Mouse (Mus musculus) small intestine, adult 2 months (tissue): ENCODE measurements around the gene Cldn7.

ENCODE experiments used
- CTCF ChIP-seq: fragments of 200-500 bp; IDR thresholded peaks from 2 replicates; pipeline ENCODE4 v1.5.1; 2012; ENCODE audit warnings: low read depth, mild to moderate bottlenecking, control low read depth, inconsistent platforms, low read length, moderate library complexity, mixed read lengths; ENCODE audit not compliant: insufficient replicate concordance, insufficient read length; ENCODE audit errors: extremely low read depth
- POLR2A ChIP-seq: fragments of 200-500 bp; IDR thresholded peaks from 2 replicates; pipeline ENCODE4 v1.6.1; 2012; ENCODE audit warnings: low read depth, mild to moderate bottlenecking, control low read depth, inconsistent platforms, low read length, moderate library complexity

DNA sequence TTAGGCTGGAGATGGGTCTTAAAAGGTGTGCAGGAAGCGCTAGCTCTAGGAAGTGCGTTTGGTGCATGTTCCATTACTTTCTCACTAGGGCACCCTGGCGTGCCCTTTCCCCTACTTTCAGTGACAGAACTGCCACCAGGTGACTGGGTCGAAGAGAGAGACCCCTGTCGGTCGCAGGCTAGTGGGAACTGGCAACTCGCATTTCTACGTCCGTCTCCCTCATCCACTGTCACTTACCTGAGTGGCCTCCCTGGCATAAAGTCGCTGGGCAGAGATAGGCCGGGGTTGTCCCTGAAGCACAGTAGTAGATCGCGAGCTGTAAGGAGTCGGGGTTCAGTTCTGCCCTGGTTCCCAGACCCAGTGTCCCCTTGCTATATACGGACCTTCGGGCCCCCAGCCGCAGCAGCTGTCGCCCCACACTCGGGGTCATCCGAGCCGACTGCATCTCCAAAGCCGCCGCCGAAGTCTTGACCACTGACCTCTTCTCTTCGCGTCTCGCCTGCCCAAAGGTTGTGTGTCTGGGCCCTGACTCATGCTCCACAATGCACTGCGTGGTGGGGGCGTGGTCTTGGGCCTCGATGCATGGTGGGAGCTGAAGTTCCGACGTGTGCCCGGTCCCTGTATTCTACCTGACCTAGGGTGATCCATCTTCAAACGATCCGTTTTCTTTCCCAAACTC is 50.4 kb downstream of the Cldn7 start, which contains the start of gene Acadvl:
- peak; percentile 42; the same call in 1 of the 2 replicates for TF ChIP-seq POLR2A
- TF ChIP-seq CTCF = no peak
